Mouse (Mus musculus) intestine, embryonic 15.5 days (tissue): ENCODE results near the gene Phpt1. TPM values are rescaled to one million over a fixed set of nuclear protein-coding genes. Genes with fewer than 3 reads are reported as not detected.

Source experiments
- ATAC-seq: fragments of 200-750 bp; cut with Nextera tagmentation; 2 replicates; pipeline ENCODE4 v1.8.0; 2017; ENCODE audit warnings: moderate TSS enrichment, moderate library complexity
- H3K27ac ChIP-seq: fragments of 300-500 bp; sonication (generic); 2 replicates; pipeline ENCODE4 v1.5.1; 2015; ENCODE audit warnings: mild to moderate bottlenecking, inconsistent platforms
- H3K27me3 ChIP-seq: fragments of 300-500 bp; sonication (generic); replicated peaks from 2 replicates; pipeline ENCODE4 v1.6.1; 2015; ENCODE audit warnings: inconsistent platforms
- H3K36me3 ChIP-seq: fragments of 300-500 bp; sonication (generic); 2 replicates; pipeline ENCODE4 v1.6.1; 2015; ENCODE audit warnings: inconsistent platforms
- H3K4me1 ChIP-seq: fragments of 300-500 bp; sonication (generic); replicated peaks from 2 replicates; pipeline ENCODE4 v1.6.1; 2015; ENCODE audit warnings: inconsistent platforms
- H3K4me2 ChIP-seq: fragments of 300-500 bp; sonication (generic); replicated peaks from 2 replicates; pipeline ENCODE4 v1.6.1; 2015; ENCODE audit warnings: mild to moderate bottlenecking, inconsistent platforms
- H3K4me3 ChIP-seq: fragments of 300-500 bp; sonication (generic); replicated peaks from 2 replicates; pipeline ENCODE4 v1.5.1; 2015; ENCODE audit warnings: inconsistent platforms
- H3K9ac ChIP-seq: fragments of 300-500 bp; sonication (generic); 2 replicates; pipeline ENCODE4 v1.6.1; 2015; ENCODE audit warnings: inconsistent platforms
- H3K9me3 ChIP-seq: fragments of 300-500 bp; sonication (generic); 2 replicates; pipeline ENCODE4 v1.6.1; 2016; ENCODE audit warnings: inconsistent platforms
- WGBS: fragments of 180-500 bp; shearing (Covaris S2); methylation state at CpG from one replicate; pipeline ENCODE4 v1.1.7; 2015; 5-methylcytosine and 5-hydroxymethylcytosine counted together
- polyA plus RNA-seq: library from polyadenylated mRNA; unstranded; fragments of >200 nt; fragmentation: Nextera tagmentation; extraction: Ambion mirVana; gene quantifications from 2 replicates; pipeline ENCODE4 v1.2.1, GENCODE M21; 2015

Gene Phpt1
- polyA plus RNA-seq, result 163 and 190 TPM in 2 replicates

DNA sequence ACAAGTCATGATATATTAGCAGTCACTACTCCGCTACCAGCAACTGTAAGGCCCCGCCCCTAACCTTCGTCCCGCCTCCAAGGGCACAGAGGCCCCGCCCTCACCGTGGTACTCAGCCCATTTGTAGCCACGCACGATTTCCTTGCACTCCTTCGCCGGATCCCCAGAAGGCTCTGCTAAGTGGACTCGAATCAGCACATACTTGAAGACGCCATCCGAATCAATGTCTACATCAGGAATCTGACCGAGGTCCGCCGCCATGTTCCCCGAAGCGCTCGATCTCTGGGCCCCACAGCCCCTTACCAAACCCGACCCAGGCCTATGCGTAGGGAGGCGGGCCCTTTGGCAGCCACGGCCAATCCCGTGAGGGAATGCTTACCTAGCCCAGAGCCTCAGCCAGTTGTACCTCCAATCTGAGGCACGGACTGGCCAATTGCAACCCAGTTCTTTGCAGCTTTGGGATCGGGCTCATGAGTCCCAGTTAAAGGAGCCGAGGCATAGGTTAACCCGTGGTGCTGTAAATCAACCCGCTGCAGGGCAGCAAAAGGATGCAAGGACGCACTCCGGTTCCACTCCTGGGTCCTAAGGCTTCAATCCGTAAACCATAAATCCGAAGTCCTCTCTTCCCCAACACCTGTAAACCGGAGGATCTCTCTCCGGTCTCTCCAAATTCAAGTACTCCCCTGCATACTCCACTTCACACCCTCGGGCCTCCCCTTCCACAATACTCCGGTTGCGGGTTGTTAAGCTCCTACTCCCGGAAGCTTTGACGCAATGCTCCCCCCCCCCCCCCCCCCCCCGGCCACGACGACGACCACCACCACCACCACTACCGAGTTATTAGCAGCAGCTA lies at the start of gene Phpt1, which contains the start of gene Mamdc4:
Gene Phpt1 (minus strand): TSS at position 646 of the 853 bp plus-strand sequence.
Gene Mamdc4 (minus strand): TSS at position 267 of the 853 bp plus-strand sequence.
- peaks cover 56% of the 10 kb centered on the region for H3K4me1 ChIP-seq
- peak within 1 kb of the TSS; percentile 54 for H3K4me3 ChIP-seq
- no peaks in the 10 kb centered on the region for H3K9me3 ChIP-seq
- H3K9ac ChIP-seq, result peak within 1 kb of the TSS; percentile 61
- peak within 1 kb of the TSS; percentile 95 for H3K27ac ChIP-seq
- H3K36me3 ChIP-seq, result no peaks in the 10 kb centered on the region
- peaks cover 38% of the 10 kb centered on the region for H3K27me3 ChIP-seq
- peak; percentile 94 for ATAC-seq
- peak within 1 kb of the TSS; percentile 87 for H3K4me2 ChIP-seq
- WGBS, result under 1% methylated on average over 44 of the region's 45 CpGs

DNA sequence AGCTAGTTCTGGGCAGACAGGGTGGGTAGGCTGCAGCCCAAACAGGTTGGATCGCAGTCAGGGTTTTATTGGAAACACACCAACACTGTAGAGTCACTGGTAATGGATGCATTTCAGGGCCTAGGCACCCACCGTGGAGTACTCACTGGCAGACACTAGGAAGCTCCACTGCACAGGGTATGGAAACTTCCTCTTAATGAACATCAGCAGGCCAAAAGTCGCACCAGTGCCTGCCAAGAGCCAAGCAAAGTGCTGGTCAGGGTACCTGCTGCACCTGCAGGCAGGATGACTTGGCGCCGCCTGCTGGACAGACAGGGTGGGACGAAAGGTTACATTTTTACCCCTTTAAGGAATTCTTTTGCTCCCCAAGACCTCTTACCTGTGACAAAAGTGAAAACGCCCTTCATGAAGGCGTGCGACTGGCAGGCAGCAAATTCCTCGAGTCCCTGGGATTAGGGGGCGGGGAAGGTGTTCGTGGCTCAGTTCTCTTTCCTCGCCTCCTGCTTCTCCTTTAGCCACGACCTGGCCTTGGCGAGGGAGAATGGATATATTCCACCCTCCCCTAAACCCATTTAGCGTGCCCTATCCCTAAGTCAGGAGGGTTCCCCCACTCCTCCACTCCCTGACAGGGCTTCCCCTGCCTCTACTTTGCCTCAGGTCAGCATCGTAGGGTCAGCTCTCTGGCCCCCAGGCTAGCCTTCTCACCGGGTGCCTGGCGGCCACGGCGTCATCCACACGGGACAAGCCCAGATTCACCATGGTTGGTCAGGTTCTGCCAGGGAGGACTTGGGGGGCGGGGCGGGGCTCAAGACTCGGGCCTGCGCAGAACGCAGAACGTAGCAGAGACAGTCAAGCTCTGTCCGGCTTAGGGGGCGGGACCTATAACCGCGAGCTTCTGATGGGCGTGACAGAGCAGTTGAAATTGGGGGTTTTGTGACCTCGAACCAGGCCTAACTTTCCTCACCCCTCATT lies 46.5 kb upstream of the Phpt1 start, which contains the start of gene Tmem141:
Gene Tmem141 (minus strand): TSS at position 777 of the 972 bp plus-strand sequence.
- H3K27me3 ChIP-seq, result peaks cover 21% of the 10 kb centered on the region
- H3K4me1 ChIP-seq, result peaks cover 7% of the 10 kb centered on the region; the same call in 1 of the 2 replicates
- H3K4me3 ChIP-seq, result peak within 1 kb of the TSS; percentile 53
- 5% methylated on average over 34 of the region's 34 CpGs for WGBS
- peak; percentile 94 for ATAC-seq
- peak within 1 kb of the TSS; percentile 61 for H3K27ac ChIP-seq
- peak within 1 kb of the TSS; percentile 56 for H3K9ac ChIP-seq
- H3K4me2 ChIP-seq, result peak within 1 kb of the TSS; percentile 86
- no peaks in the 10 kb centered on the region for H3K9me3 ChIP-seq
- no peaks in the 10 kb centered on the region for H3K36me3 ChIP-seq

DNA sequence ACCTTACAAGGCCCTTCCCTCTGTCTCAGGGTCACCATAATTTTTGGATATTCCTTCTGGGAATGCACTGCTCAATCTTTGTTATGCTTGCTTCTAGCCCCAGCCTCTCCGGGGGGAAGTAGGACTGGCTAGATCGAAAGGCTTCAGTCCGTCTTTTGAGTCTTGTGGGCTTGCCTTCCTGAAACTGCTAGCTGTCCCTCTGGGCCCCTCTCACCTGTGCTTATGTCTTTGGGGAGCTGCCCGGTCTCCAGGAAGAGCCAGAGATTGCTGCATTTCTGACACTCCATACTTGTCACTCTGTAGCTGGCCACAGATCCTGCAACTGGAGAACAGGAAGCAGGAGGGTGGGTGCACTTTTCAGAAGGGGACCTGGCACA lies 45.8 kb upstream of the Phpt1 start:
- Histone ChIP-seq H3K9me3 (no peaks in the 10 kb centered on the region), H3K4me1 (peaks cover 14% of the 10 kb centered on the region; the same call in 1 of the 2 replicates), H3K4me3 (no peak overlapping the region), H3K9ac (no peak overlapping the region), H3K27ac (no peak overlapping the region), H3K4me2 (peak overlapping the region; percentile 86), H3K27me3 (peaks cover 28% of the 10 kb centered on the region), H3K36me3 (no peaks in the 10 kb centered on the region)
- no peak for ATAC-seq
- WGBS, result 84% methylated on average over 4 of the region's 4 CpGs

DNA sequence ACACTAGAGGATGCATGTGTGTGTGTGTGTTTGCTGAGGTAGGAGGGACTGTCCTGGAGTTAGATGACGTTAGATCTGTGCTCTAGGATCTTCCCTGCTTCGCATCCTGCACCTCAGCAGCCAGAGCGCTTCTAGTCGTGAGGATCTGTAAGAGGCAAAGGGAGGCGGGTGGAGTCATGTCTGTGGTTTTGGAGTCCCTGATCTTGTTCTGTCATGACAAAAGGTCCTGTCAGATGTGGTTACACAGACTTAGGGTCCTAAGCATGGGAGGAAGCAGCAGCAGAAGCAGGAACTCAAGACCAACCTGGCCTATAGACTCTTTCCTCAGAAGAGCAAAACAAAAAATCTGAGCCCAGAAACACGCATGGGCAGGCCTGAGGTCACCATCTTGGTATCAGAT lies 45.4 kb upstream of the Phpt1 start:
- H3K9me3 ChIP-seq, result no peaks in the 10 kb centered on the region
- H3K4me3 ChIP-seq, result no peak overlapping the region
- WGBS, result 83% methylated on average over 6 of the region's 6 CpGs

DNA sequence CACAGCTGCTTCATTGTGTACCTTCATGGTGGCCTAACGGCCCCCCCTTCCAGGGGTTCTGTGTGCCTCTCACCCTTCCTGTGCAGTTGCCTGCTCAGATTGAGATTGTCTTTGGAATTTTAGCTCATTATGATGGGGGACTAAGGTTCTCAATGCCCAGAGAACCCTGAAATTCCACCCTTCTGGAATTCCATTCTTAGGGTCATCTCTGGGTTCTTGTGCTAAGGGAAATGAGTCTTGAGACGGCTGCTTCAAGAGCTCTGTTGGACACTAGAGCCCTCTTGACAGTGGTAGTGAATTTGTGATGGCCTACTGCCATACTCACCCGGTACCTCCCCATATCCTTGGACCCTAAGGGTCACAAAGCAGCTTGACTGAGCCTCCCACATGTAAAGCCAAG lies 42.6 kb upstream of the Phpt1 start, which contains the start of gene Ccdc183:
Gene Ccdc183 (minus strand): TSS at position 101 of the 400 bp plus-strand sequence.
- no peak for ATAC-seq
- no peaks in the 10 kb centered on the region for H3K9me3 ChIP-seq
- no peak within 1 kb of the TSS for H3K9ac ChIP-seq
- H3K4me2 ChIP-seq, result peak within 1 kb of the TSS; percentile 51; the same call in 1 of the 2 replicates
- peaks cover 14% of the 10 kb centered on the region; the same call in 1 of the 2 replicates for H3K4me1 ChIP-seq
- WGBS, result 77% methylated on average over 3 of the region's 3 CpGs
- no peak within 1 kb of the TSS; the same call in 1 of the 2 replicates for H3K4me3 ChIP-seq
- no peaks in the 10 kb centered on the region for H3K36me3 ChIP-seq
- H3K27ac ChIP-seq, result no peak within 1 kb of the TSS
- H3K27me3 ChIP-seq, result peaks cover 42% of the 10 kb centered on the region

More for the DNA sequence above, 45.4 kb upstream of the Phpt1 start:
- H3K4me2 ChIP-seq, result no peak overlapping the region
- ATAC-seq, result no peak
- no peaks in the 10 kb centered on the region for H3K36me3 ChIP-seq
- H3K4me1 ChIP-seq, result peaks cover 14% of the 10 kb centered on the region; the same call in 1 of the 2 replicates
- H3K9ac ChIP-seq, result no peak overlapping the region
- no peak overlapping the region for H3K27ac ChIP-seq
- peaks cover 32% of the 10 kb centered on the region for H3K27me3 ChIP-seq

DNA sequence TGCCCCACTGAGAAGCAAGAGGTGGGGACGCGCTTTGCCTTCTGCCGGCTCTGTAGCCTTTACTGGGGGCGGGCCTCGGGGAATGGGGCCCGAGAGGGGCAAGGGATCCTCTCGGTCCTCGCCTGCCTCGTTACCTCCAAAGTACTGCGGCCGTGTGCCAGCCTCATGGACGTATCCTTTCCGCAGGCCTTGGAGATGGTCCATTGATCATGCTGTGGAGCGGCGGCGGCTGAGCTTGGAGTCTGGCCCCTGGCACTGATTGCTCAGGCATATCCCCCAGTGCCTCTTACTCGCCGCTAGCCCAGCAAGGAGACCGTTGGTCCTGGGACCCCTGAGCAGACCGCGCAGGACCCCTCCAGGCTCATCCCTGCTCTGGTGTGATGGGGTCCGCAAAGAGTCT lies 41.4 kb upstream of the Phpt1 start:
- peaks cover 42% of the 10 kb centered on the region for H3K27me3 ChIP-seq
- ATAC-seq, result no peak
- peaks cover 11% of the 10 kb centered on the region; the same call in 1 of the 2 replicates for H3K4me1 ChIP-seq
- no peaks in the 10 kb centered on the region for H3K9me3 ChIP-seq
- whole genome bisulfite sequencing, result 19% methylated on average over 22 of the region's 22 CpGs
- H3K9ac ChIP-seq, result peak overlapping the region; percentile 39
- no peaks in the 10 kb centered on the region for H3K36me3 ChIP-seq
- peak overlapping the region; percentile 51 for H3K4me2 ChIP-seq
- H3K4me3 ChIP-seq, result peak overlapping the region; percentile 3
- H3K27ac ChIP-seq, result no peak overlapping the region

DNA sequence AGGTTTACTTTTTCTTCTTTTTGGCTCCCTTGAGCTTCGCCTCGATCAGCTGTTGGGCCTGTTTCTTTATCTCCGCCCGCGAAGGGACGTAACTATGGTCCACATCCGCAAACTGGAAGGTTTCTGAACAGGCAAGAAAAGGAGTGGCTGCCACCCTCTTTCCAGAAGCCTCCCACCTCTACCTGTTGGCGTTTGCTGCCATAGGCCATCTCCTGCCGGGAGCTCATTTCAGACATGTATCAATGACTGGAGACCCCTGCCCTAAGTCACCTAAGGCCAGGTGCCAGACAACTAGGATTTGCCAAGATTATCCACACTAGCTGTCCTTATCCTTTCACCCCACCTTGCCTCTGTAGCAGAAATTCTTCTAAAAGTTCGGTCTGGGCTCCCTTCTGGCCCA lies 33.6 kb upstream of the Phpt1 start:
- Histone ChIP-seq H3K9ac (0 out of 2 replicates have a peak overlapping the region, but pooled peaks have one; percentile 92), H3K4me3 (peak overlapping the region; percentile 85), H3K9me3 (no peaks in the 10 kb centered on the region), H3K27ac (peak overlapping the region; percentile 95), H3K4me2 (peak overlapping the region; percentile 58), H3K27me3 (no peaks in the 10 kb centered on the region; the same call in 1 of the 2 replicates), H3K4me1 (peaks cover 13% of the 10 kb centered on the region; the same call in 1 of the 2 replicates), H3K36me3 (no peaks in the 10 kb centered on the region)
- ATAC-seq, result peak; percentile 32
- 60% methylated on average over 10 of the region's 10 CpGs for WGBS

DNA sequence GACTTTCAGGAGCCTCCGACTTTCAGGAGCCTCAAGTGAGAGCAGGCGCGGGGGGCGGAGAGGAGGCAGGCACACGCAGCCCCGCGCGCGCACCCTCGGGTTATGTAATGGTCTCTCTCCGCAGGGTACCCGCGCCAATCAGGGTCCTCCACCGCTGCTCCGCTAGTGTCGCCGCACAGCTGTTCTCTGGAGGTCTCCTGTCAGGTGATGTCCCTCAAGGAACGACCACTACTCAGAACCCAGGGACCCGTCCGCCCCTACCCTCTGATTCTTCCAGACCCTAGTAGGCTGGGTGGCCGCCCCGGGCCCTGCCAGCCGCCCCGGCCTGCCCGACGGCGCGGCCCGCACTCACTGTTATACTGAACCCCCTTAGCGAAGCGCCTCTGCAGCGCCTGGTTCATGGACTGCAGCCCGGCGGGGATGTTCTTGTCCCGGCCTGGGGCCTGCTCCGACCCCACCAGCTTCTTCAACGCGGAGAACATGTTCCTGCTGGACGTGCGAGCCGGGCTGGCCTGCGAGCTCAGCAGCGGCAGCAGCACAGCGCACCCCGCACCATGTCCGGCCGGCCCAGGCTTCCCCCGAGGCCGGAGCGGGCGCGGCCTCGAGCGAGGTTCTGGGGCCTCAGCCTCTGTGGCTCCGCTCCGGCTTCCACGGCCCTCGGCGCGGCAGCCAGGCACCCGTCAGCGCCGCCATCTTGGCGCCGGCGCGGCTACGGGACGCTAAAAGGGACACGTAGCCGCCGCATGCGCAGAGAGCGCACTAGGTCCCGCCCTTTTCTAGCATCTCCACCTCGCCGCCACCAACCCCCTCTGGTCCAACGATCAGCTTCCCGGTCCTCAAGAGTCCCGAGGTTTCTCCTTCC lies 33.0 kb upstream of the Phpt1 start, which contains the start of gene Rabl6:
Gene Rabl6 (minus strand): TSS at position 761 of the 862 bp plus-strand sequence.
- under 1% methylated on average over 80 of the region's 80 CpGs for WGBS

DNA sequence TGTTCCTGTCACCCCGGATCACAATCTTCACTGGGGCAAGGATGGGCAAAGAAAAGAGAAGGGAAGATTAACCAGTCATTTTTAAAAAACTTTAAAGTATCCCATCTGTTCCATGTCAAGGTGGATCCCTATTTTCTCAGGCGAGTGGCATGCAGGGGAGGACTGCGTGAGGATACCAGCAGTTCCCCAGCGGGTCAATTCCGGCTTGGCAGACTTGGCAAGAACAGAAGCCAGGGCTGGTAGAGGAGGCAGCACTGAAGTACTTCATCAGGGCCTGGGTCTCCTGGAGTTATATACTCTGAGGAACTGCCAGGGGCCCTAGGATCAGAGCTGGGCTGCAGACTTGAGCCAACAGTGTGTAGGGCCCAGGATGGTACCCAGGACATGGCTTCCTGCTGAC lies 27.5 kb upstream of the Phpt1 start:
- Histone ChIP-seq H3K36me3 (peaks cover 42% of the 10 kb centered on the region), H3K4me1 (0 out of 2 replicates have a peak, but pooled peaks cover 7% of the 10 kb centered on the region), H3K4me3 (no peak overlapping the region), H3K9ac (no peak overlapping the region), H3K4me2 (no peak overlapping the region), H3K9me3 (no peaks in the 10 kb centered on the region), H3K27me3 (no peaks in the 10 kb centered on the region), H3K27ac (no peak overlapping the region)
- WGBS, result 95% methylated on average over 5 of the region's 5 CpGs
- no peak for ATAC-seq

More for the DNA sequence above, 33.0 kb upstream of the Phpt1 start, which contains the start of gene Rabl6:
- peak within 1 kb of the TSS; percentile 85 for H3K4me3 ChIP-seq
- peaks cover 4% of the 10 kb centered on the region; the same call in 1 of the 2 replicates for H3K36me3 ChIP-seq
- no peaks in the 10 kb centered on the region for H3K9me3 ChIP-seq
- H3K4me1 ChIP-seq, result peaks cover 13% of the 10 kb centered on the region; the same call in 1 of the 2 replicates
- H3K27ac ChIP-seq, result peak within 1 kb of the TSS; percentile 95
- no peaks in the 10 kb centered on the region; the same call in 1 of the 2 replicates for H3K27me3 ChIP-seq
- peak within 1 kb of the TSS; percentile 92 for H3K9ac ChIP-seq
- ATAC-seq, result peak; percentile 93
- H3K4me2 ChIP-seq, result peak within 1 kb of the TSS; percentile 58

DNA sequence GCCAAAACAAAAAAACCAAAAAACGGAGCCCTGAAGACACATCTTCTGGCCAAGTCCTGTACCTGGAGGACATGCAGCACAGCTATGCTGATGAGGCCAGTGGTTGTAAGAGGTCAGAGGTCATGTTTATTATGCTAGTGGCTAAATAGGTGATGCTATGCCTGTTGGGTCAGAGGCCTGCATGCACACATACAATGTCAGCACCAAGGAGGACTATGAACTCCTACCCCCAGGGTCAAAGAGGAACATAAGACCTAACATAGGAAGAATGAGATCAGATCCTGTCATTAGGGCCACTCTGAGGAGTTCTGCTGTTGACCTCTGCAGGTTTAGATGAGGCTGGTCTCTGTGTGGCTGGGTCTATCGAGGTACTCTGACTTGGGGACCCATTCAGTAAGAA lies 25.0 kb upstream of the Phpt1 start:
- peaks cover 59% of the 10 kb centered on the region for H3K36me3 ChIP-seq
- ATAC-seq, result no peak
- no peaks in the 10 kb centered on the region for H3K4me1 ChIP-seq
- no peak overlapping the region for H3K4me3 ChIP-seq
- H3K27ac ChIP-seq, result no peak overlapping the region
- no peak overlapping the region for H3K4me2 ChIP-seq
- no peaks in the 10 kb centered on the region for H3K9me3 ChIP-seq
- WGBS, result 94% methylated on average over 2 of the region's 2 CpGs
- H3K27me3 ChIP-seq, result no peaks in the 10 kb centered on the region
- no peak overlapping the region for H3K9ac ChIP-seq

DNA sequence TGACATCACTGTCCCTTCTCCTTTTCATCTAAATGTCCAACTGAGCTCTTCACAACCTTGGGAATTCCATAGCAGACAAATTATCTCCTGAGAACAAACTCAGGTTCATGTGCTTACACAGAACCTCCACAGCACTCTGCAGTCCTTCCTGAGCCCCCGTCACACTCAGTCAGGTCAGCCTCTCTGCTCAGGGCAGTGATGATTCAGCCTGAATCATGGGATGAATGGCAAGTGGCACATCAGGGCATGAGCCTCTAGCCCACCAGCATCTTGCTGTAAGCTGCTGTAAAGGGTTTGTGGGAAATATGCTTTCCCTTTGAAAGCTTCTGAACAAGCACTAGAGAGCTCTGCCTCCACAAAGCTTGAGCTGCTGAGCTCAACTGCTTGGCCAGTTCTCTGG lies 23.7 kb upstream of the Phpt1 start:
- H3K27me3 ChIP-seq, result no peaks in the 10 kb centered on the region

More for the DNA sequence above, 23.7 kb upstream of the Phpt1 start:
- no peak for ATAC-seq
- Histone ChIP-seq H3K27ac (no peak overlapping the region), H3K4me3 (no peak overlapping the region), H3K4me2 (no peak overlapping the region), H3K4me1 (no peaks in the 10 kb centered on the region), H3K9ac (no peak overlapping the region), H3K9me3 (no peaks in the 10 kb centered on the region), H3K36me3 (peaks cover 60% of the 10 kb centered on the region)
- WGBS, result 97% methylated on average over 1 of the region's 1 CpGs
